Mouse (Mus musculus): ENCODE data around the gene Sp6. TPM values are rescaled to one million over a fixed set of nuclear protein-coding genes. Genes with fewer than 3 reads are reported as not detected.

Sp6 gene
- total RNA-seq, 2 experiments from 2014 or later, result 2.3 to 3.1 TPM

- intact Hi-C loops (cut with DNase I), result no loop called here
- no peak for DNase-seq (ENCODE audit: extremely low spot score in 1 of 2, low spot score in 2 of 2)
Measured at GRCm38 (mm10) chr11:96978401-96979246, 34.6 kb upstream of the Sp6 start.

DNA sequence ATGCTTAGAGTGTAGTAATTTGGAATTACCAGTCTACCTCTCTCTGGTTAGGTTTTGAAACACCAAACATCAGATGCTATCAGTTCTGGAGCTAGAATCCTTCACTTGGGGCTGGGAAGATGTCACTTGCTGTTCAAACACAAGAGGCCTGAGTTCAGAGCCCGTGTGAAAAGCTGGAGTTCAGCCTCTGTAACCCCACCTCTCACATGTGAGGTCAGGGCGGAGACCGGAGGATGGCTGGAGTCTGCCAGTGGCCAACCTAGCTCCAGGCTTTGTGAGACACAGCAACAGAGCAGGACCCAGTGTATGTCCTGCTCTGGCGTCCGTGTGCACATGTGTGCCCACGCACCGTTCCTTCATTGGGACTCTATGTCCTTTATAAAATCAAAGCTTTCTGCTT is 33.9 kb upstream of the Sp6 start:
- intact Hi-C loops (cut with DNase I), result no loop called here
- no peak for DNase-seq (ENCODE audit: extremely low spot score in 1 of 2, low spot score in 2 of 2)

GRCm38 (mm10) chr11:96980021-96980420 is 33.2 kb upstream of the Sp6 start:
- DNase-seq (ENCODE audit: extremely low spot score in 1 of 2, low spot score in 2 of 2), result no peak
- intact Hi-C loops (cut with DNase I), result loop anchor here (10.0 kb wide), 1 partner anchor 165 kb away; no protein-coding TSS in a partner anchor

DNA sequence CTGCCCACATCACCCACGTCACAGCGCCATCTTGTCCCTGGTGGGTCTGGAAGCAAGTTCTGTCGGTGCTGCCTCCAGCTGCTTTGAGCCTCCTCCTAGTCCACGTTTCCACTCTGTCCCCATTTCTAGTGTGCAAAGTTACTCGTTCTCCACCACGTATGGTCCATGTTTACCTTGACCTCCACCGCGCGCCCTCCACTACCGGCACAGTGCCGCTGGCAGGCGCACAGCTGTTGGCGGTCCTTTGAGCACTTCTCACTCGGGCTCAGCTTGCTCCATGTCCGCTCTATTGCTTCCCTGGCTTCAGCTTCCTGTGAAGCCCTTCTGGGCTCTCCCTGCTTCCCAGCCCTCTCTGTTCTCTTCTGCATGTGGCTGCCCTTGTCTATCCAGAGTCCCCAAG is 31.7 kb upstream of the Sp6 start:
- DNase-seq (ENCODE audit: extremely low spot score in 1 of 2, low spot score in 2 of 2), result no peak
- intact Hi-C loops (cut with DNase I), result loop anchor here (10.0 kb wide), 1 partner anchor 163 kb away; no protein-coding TSS in a partner anchor

DNA sequence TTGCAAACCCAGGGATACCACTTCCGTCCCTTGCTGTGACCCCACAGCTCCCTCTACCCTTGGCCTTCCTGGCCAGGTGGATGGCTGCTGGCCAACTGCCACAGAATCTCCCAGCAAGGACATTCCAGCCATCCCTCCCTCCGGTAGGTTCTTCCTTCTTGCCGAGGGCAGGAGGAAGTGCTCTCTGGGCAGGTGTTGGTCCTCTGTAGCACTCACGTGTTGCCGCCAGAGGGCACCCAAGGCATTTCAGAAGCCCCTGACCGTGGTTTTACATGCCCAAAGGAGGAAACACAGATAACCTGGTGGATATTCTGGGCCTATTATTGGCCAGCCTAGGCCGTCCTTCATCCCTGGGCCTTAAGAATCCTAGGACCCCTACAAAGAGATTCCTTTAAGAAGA is 30.8 kb upstream of the Sp6 start:
- intact Hi-C loops (cut with DNase I), result loop anchor here (2.0 to 10.0 kb wide), 2 partner anchors 44 to 162 kb away; no protein-coding TSS in a partner anchor
- DNase-seq (ENCODE audit: extremely low spot score in 1 of 2, low spot score in 2 of 2), result peak; percentile 70 to 82

- intact Hi-C loops (cut with DNase I), result loop anchor here (2.0 to 10.0 kb wide), 2 partner anchors 44 to 162 kb away; no protein-coding TSS in a partner anchor
- DNase-seq (ENCODE audit: extremely low spot score in 1 of 2, low spot score in 2 of 2), result no peak
Measured at GRCm38 (mm10) chr11:96982859-96983258, 30.3 kb upstream of the Sp6 start, which contains the start of gene Sp2. Gene Sp2, minus strand, starts transcription at chr11:96982959.

DNA sequence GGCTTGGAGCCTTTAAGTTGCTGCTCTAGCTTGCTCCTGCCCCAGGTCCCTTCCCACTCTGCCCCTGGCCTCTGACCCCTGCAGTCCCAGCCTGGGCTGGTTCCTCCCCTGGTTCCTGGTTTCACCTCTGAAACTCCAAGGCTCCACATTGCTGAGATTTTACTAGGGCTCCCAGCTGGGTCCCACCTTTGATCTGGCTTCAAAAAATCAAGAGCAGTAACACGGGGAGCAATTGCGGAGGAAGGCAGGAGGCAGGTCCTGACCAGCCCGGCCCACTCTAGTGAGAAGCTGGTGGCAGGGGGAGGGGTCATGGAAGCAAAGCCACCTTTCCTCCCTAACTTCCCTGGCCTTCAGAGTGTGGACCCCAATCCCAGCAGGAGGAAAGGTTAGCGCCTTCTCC is 28.3 kb upstream of the Sp6 start:
- intact Hi-C loops (cut with DNase I), result loop anchor here (10.0 kb wide), 1 partner anchor 160 kb away; no protein-coding TSS in a partner anchor
- DNase-seq (ENCODE audit: extremely low spot score in 1 of 2, low spot score in 2 of 2), result no peak

DNA sequence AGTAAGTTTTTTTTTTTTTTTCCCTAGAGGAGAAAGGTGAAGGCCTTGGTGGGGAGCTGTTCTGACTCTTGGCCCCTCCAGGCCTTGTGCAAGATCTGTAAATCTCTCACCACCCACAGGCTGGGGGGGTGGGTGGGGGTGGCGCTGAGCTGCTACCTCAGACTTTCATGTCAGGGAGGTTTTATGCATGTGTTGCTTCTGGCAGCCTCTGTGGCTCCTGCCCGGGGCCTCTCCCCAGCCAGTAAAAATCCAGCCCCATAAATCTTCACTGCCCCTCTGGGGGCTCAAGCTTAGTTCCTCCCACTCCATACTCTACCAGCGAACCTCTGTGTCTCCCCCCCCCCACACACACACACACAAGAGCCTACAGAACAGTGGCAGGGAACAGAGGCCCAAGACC is 26.7 kb upstream of the Sp6 start:
- intact Hi-C loops (cut with DNase I), result loop anchor here (10.0 kb wide), 1 partner anchor 158 kb away; no protein-coding TSS in a partner anchor
- no peak for DNase-seq (ENCODE audit: extremely low spot score in 1 of 2, low spot score in 2 of 2)

GRCm38 (mm10) chr11:96987873-96988655 is 25.1 kb upstream of the Sp6 start:
- no peak for DNase-seq (ENCODE audit: extremely low spot score in 1 of 2, low spot score in 2 of 2)
- intact Hi-C loops (cut with DNase I), result loop anchor here (10.0 kb wide), 1 partner anchor 157 kb away; no protein-coding TSS in a partner anchor

DNA sequence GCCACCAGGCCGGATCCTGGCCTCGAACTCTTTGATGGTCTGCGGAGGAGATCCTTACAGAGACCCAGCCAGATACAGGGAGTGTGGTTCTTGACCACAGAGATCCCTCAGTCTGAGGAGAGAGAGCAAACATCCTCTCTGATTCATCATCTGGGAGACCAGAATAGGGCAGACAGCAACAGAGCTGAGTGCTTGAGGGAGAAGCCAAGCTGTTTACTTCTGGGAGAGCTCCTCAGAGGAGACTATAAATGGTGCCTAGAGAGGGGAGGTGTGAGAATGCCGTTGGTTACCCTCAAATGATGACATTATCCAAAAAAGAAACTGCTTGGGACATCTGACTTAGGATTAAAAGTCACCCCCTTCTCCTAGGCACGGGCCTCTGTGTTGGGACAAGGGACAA is 21.7 kb upstream of the Sp6 start:
- intact Hi-C loops (cut with DNase I), result no loop called here
- no peak for DNase-seq (ENCODE audit: extremely low spot score in 1 of 2, low spot score in 2 of 2)

GRCm38 (mm10) chr11:96992722-96993311 is 20.4 kb upstream of the Sp6 start:
- no peak for DNase-seq (ENCODE audit: extremely low spot score in 1 of 2, low spot score in 2 of 2)
- intact Hi-C loops (cut with DNase I), result no loop called here

- DNase-seq (ENCODE audit: extremely low spot score in 1 of 2, low spot score in 2 of 2), result no peak
- intact Hi-C loops (cut with DNase I), result no loop called here
Measured at GRCm38 (mm10) chr11:96995031-96995430, 18.2 kb upstream of the Sp6 start.

GRCm38 (mm10) chr11:96995836-96996772 is 17.1 kb upstream of the Sp6 start:
- no peak for DNase-seq (ENCODE audit: extremely low spot score in 1 of 2, low spot score in 2 of 2)
- intact Hi-C loops (cut with DNase I), result no loop called here

DNA sequence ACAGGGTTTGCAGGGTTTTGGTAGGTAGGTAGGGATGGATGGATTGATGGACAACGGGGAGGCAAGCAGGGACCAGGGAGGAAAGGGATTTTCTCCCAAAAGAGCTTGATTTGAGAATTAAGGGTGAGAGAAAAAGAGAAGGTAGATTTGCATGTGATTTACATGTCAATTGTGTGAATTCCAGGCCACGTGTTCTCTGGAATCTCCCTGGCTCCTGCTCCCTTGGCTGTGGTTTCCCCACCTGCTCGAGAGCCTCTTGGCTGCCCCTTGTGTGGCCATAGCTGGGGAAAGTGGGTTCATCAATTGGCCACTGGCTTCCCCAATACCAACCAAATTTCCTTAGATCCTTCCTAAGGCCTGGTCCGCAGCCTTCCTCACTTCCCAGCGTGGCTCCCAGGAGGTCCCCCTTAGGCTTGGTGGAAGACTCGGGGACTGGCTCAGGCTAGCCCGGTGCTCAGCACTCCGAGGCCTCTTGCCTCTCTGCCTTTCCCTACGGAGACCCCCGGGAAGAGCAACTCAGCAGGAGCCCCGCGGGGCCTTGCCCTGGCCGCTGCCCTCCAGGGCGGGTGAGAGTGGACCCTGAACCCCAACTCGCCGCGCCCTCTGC is 16.3 kb upstream of the Sp6 start:
- DNase-seq (ENCODE audit: extremely low spot score in 1 of 2, low spot score in 2 of 2), result no peak
- intact Hi-C loops (cut with DNase I), result no loop called here

DNA sequence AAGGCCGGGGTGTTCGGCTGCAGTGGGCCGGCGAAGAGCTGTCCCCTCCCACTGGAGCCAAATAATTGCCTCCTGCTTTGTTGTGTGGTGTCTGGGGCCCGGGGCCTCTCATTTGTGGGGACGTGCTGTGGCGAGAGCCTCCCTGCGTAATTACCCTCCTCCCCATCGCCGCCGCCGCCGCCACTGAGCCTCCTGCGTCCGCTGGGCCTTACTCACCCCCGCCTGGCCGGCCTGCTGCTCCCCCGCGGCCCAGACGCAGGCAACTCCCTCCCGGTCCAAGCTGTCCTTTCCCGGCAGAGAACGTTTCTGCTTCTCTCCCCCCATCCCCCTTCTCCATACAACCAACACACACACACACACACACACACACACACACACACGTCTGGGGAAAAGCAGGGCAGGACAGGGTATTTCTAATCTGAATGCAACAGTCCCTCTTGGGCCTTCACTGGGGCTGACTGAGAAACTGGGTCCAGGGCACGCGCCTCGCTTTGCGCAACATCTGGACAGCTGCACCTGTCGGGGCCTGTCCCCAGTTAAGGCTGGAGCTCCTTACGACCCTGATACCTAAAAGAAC is 15.7 kb upstream of the Sp6 start:
- peak in 1 of 2 experiments; percentile 69 for DNase-seq (ENCODE audit: extremely low spot score in 1 of 2, low spot score in 2 of 2)
- intact Hi-C loops (cut with DNase I), result no loop called here

DNA sequence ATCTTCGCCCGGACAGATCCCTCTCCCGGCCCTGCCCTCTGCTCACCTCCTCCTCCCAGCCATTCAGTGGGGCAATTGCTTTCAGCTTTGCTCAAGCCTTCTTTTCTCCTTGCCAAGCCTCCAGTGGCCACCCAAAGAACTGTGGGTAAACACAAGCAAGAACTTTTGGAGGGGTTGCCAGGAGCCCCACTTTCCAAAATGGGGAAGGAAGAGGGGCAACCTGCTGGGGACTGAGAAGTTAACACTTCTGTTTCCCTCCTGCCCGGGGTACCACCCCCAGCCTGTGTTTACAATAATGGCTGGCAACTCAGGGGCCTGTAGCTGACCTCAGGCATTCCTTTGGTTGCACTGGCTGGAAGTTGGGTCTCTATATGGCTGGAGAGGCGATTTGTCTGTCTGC is 10.0 kb upstream of the Sp6 start:
- no peak for DNase-seq (ENCODE audit: extremely low spot score in 1 of 2, low spot score in 2 of 2)
- intact Hi-C loops (cut with DNase I), result no loop called here

- intact Hi-C loops (cut with DNase I), result no loop called here
- DNase-seq (ENCODE audit: extremely low spot score in 1 of 2, low spot score in 2 of 2), result no peak
Measured at GRCm38 (mm10) chr11:97007093-97007794, 6.0 kb upstream of the Sp6 start.
